Mouse (Mus musculus): ENCODE data around the gene Tsku. TPM values are rescaled to one million over a fixed set of nuclear protein-coding genes. Genes with fewer than 3 reads are reported as not detected.

Gene Tsku
- total RNA-seq, 1 experiment = 17.8 TPM

DNA sequence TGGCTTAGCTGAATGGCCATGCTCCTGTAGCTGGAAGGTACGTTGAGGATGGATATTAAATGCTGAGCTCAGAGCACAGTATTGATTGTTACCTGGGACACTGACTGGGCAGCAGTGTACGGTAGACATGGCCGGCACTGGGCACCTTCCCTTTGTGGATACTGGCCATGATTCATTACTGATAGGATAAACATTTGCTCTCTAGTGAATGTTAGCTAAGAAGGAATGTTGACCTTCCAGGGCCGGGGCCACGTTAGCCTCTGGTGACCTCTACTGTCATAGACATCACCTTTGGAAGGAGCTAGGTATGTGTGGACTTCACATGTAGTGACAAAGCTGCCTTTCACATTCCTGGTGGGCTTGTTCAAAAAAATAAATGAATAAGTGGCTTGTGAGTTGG lies 13.7 kb downstream of the Tsku start:
- Histone ChIP-seq H3K9me3 (ENCODE audit: control insufficient read depth, insufficient read depth, low read depth, low read length) (no peaks in the 10 kb centered on the region), H3K4me1 (ENCODE audit: control insufficient read depth in 2 of 2, insufficient read depth in 2 of 2, low read length in 2 of 2, poor library complexity in 1 of 2) (no peaks in the 10 kb centered on the region), H3K4me3 (ENCODE audit: insufficient read depth in 1 of 2, low read depth in 1 of 2, low read length in 2 of 2, poor library complexity in 1 of 2, severe bottlenecking in 1 of 2) (no peak overlapping the region), H3K36me3 (ENCODE audit: control insufficient read depth, insufficient read depth, low read length, poor library complexity, severe bottlenecking) (peaks cover 17% of the 10 kb centered on the region), H3K9ac (ENCODE audit: insufficient read depth, low read depth, low read length, poor library complexity, severe bottlenecking) (no peak overlapping the region), H3K27ac (ENCODE audit: insufficient read depth, low read depth, low read length, poor library complexity, severe bottlenecking) (no peak overlapping the region)
- in situ Hi-C loops (cut with MboI; ENCODE audit: low sequenced_read_pairs in 2 of 2, unreplicated experiment in 2 of 2) = loop anchor here in 1 of 2 experiments (10.0 kb wide), 1 partner anchor 87 kb away; no protein-coding TSS in a partner anchor
- DNase-seq (ENCODE audit: low read depth, low spot score) = no peak
- TF ChIP-seq HCFC1 (IDR thresholded peaks at IDR 0.05; ENCODE audit: borderline replicate concordance, insufficient read depth, low read length) = no peak
- TF ChIP-seq CHD2 (IDR thresholded peaks at IDR 0.05; ENCODE audit: low read depth, low read length) = no peak
- no peak for TF ChIP-seq MAFK (IDR thresholded peaks at IDR 0.05; ENCODE audit: insufficient read depth, low read depth, low read length)
- TF ChIP-seq ZNF384 (IDR thresholded peaks at IDR 0.05; ENCODE audit: low read depth, low read length) = no peak
- no peak for TF ChIP-seq ZC3H11A (IDR thresholded peaks at IDR 0.05; ENCODE audit: borderline replicate concordance, low read depth, low read length)

DNA sequence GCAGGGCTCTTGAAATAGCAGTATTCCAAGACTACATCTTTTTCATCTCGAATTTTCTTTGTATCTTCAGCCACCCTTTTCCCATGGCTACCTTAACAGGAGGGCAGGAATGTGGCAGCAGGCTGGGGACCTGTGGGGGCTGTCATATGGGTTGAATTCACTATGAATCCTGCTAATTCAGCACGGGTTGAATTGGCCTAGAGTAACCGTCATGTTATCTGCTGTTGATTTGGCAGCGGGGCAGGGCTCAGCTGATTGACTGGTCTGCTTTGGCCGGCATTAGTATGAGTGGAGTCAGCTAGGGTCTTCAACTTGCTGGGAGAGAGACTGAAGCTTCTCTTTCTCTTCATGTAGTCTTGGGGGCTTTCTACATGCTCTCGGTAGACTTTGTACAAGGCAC lies 16.1 kb downstream of the Tsku start:
- no peaks in the 10 kb centered on the region for H3K9me3 ChIP-seq (ENCODE audit: control insufficient read depth, insufficient read depth, low read depth, low read length)
- no peak overlapping the region for H3K27ac ChIP-seq (ENCODE audit: insufficient read depth, low read depth, low read length, poor library complexity, severe bottlenecking)
- no peak overlapping the region for H3K9ac ChIP-seq (ENCODE audit: insufficient read depth, low read depth, low read length, poor library complexity, severe bottlenecking)
- TF ChIP-seq ZNF384 (IDR thresholded peaks at IDR 0.05; ENCODE audit: low read depth, low read length) = no peak
- TF ChIP-seq HCFC1 (IDR thresholded peaks at IDR 0.05; ENCODE audit: borderline replicate concordance, insufficient read depth, low read length) = no peak
- no peak for TF ChIP-seq ZC3H11A (IDR thresholded peaks at IDR 0.05; ENCODE audit: borderline replicate concordance, low read depth, low read length)
- TF ChIP-seq CHD2 (IDR thresholded peaks at IDR 0.05; ENCODE audit: low read depth, low read length) = no peak
- TF ChIP-seq MAFK (IDR thresholded peaks at IDR 0.05; ENCODE audit: insufficient read depth, low read depth, low read length) = no peak
- no peak overlapping the region for H3K4me3 ChIP-seq (ENCODE audit: insufficient read depth in 1 of 2, low read depth in 1 of 2, low read length in 2 of 2, poor library complexity in 1 of 2, severe bottlenecking in 1 of 2)
- H3K36me3 ChIP-seq (ENCODE audit: control insufficient read depth, insufficient read depth, low read length, poor library complexity, severe bottlenecking) = no peaks in the 10 kb centered on the region; the same call in 1 of the 2 replicates
- in situ Hi-C loops (cut with MboI; ENCODE audit: low sequenced_read_pairs in 2 of 2, unreplicated experiment in 2 of 2) = loop anchor here in 1 of 2 experiments (10.0 kb wide), 1 partner anchor 90 kb away; no protein-coding TSS in a partner anchor
- DNase-seq (ENCODE audit: low read depth, low spot score) = no peak
- peaks cover 0 to 2% of the 10 kb centered on the region in 2 experiments; a peak in 2 of 4 replicates for H3K4me1 ChIP-seq (ENCODE audit: control insufficient read depth in 2 of 2, insufficient read depth in 2 of 2, low read length in 2 of 2, poor library complexity in 1 of 2)

DNA sequence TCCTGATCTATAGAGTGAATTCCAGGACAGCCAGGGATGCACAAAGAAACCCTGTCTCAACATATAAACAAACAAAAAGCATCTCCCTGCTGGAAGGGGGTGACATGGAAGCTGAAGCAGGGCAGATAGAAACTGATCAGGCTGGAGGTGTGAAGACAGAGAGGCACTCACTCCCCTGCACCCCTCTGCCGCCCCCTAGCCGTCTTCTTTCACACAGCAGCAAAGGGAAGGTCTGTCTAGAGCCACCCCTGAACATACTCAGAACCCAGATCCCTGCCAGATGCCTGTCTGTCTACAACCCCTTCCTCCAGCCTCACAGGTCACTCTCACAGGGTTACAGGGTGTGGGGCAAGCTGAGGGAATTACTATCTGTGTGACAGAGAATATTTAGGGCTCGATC lies 16.8 kb downstream of the Tsku start:
- in situ Hi-C loops (cut with MboI; ENCODE audit: low sequenced_read_pairs in 2 of 2, unreplicated experiment in 2 of 2) = loop anchor here in 1 of 2 experiments (10.0 kb wide), 1 partner anchor 90 kb away; no protein-coding TSS in a partner anchor
- Histone ChIP-seq H3K9me3 (ENCODE audit: control insufficient read depth, insufficient read depth, low read depth, low read length) (no peaks in the 10 kb centered on the region), H3K9ac (ENCODE audit: insufficient read depth, low read depth, low read length, poor library complexity, severe bottlenecking) (no peak overlapping the region), H3K36me3 (ENCODE audit: control insufficient read depth, insufficient read depth, low read length, poor library complexity, severe bottlenecking) (no peaks in the 10 kb centered on the region), H3K4me3 (ENCODE audit: insufficient read depth in 1 of 2, low read depth in 1 of 2, low read length in 2 of 2, poor library complexity in 1 of 2, severe bottlenecking in 1 of 2) (no peak overlapping the region), H3K27ac (ENCODE audit: insufficient read depth, low read depth, low read length, poor library complexity, severe bottlenecking) (no peak overlapping the region), H3K4me1 (ENCODE audit: control insufficient read depth in 2 of 2, insufficient read depth in 2 of 2, low read length in 2 of 2, poor library complexity in 1 of 2) (peaks cover 0 to 2% of the 10 kb centered on the region in 2 experiments; a peak in 2 of 4 replicates)
- TF ChIP-seq ZC3H11A (IDR thresholded peaks at IDR 0.05; ENCODE audit: borderline replicate concordance, low read depth, low read length) (no peak), ZNF384 (IDR thresholded peaks at IDR 0.05; ENCODE audit: low read depth, low read length) (no peak), MAFK (IDR thresholded peaks at IDR 0.05; ENCODE audit: insufficient read depth, low read depth, low read length) (no peak), CHD2 (IDR thresholded peaks at IDR 0.05; ENCODE audit: low read depth, low read length) (no peak), HCFC1 (IDR thresholded peaks at IDR 0.05; ENCODE audit: borderline replicate concordance, insufficient read depth, low read length) (no peak)
- DNase-seq (ENCODE audit: low read depth, low spot score) = no peak

DNA sequence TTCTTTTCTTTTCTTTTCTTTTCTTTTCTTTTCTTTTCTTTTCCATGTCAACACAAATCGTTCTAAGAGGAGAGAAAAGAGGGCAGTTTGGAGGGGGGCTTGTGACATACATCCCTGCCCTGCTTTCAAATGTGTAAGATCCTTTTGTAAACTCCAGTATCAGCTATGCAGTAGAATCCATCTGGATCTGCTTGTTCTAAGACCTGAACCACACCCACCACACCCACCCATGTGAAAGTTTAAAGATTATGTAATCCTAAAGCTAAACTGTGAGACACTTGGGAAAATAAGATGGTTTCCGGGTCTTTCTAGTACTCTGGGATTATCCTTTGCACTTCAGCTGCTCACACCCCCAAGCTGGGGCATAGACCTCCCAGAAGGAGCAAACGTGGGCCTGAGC lies 18.9 kb downstream of the Tsku start:
- Histone ChIP-seq H3K9ac (ENCODE audit: insufficient read depth, low read depth, low read length, poor library complexity, severe bottlenecking) (no peak overlapping the region), H3K9me3 (ENCODE audit: control insufficient read depth, insufficient read depth, low read depth, low read length) (no peaks in the 10 kb centered on the region), H3K27ac (ENCODE audit: insufficient read depth, low read depth, low read length, poor library complexity, severe bottlenecking) (no peak overlapping the region), H3K4me1 (ENCODE audit: control insufficient read depth in 2 of 2, insufficient read depth in 2 of 2, low read length in 2 of 2, poor library complexity in 1 of 2) (peaks cover 0 to 2% of the 10 kb centered on the region in 2 experiments; a peak in 2 of 4 replicates), H3K4me3 (ENCODE audit: insufficient read depth in 1 of 2, low read depth in 1 of 2, low read length in 2 of 2, poor library complexity in 1 of 2, severe bottlenecking in 1 of 2) (no peak overlapping the region), H3K36me3 (ENCODE audit: control insufficient read depth, insufficient read depth, low read length, poor library complexity, severe bottlenecking) (no peaks in the 10 kb centered on the region)
- DNase-seq (ENCODE audit: low read depth, low spot score) = no peak
- in situ Hi-C loops (cut with MboI; ENCODE audit: low sequenced_read_pairs in 2 of 2, unreplicated experiment in 2 of 2) = loop anchor here in 1 of 2 experiments (10.0 kb wide), 1 partner anchor 93 kb away; no protein-coding TSS in a partner anchor
- TF ChIP-seq MAFK (IDR thresholded peaks at IDR 0.05; ENCODE audit: insufficient read depth, low read depth, low read length) = no peak
- no peak for TF ChIP-seq CHD2 (IDR thresholded peaks at IDR 0.05; ENCODE audit: low read depth, low read length)
- TF ChIP-seq ZC3H11A (IDR thresholded peaks at IDR 0.05; ENCODE audit: borderline replicate concordance, low read depth, low read length) = no peak
- TF ChIP-seq ZNF384 (IDR thresholded peaks at IDR 0.05; ENCODE audit: low read depth, low read length) = no peak
- TF ChIP-seq HCFC1 (IDR thresholded peaks at IDR 0.05; ENCODE audit: borderline replicate concordance, insufficient read depth, low read length) = no peak
